Mouse (Mus musculus) midbrain, embryonic 12.5 days (tissue): ENCODE measurements at regions not wholly inside any gene's neighbourhood (a gene's known extent, or its start where the extent isn't known, plus 50 kb on each side); places are given as distances from the start of the nearest gene placed in this dataset.

ENCODE experiments used
- ATAC-seq: fragments of 200-750 bp; cut with Nextera tagmentation; 2 replicates; pipeline ENCODE4 v1.8.0; 2017; ENCODE audit warnings: low read depth, moderate TSS enrichment, moderate library complexity; ENCODE audit not compliant: low FRiP score
- H3K27ac ChIP-seq: fragments of 300-500 bp; sonication (generic); replicated peaks from 2 replicates; pipeline ENCODE4 v1.5.1; 2016; ENCODE audit warnings: mild to moderate bottlenecking
- H3K27me3 ChIP-seq: fragments of 300-500 bp; sonication (generic); 2 replicates; pipeline ENCODE4 v1.6.1; 2016; ENCODE audit warnings: mild to moderate bottlenecking
- H3K36me3 ChIP-seq: fragments of 300-500 bp; sonication (generic); 2 replicates; pipeline ENCODE4 v1.6.1; 2016
- H3K4me1 ChIP-seq: fragments of 300-500 bp; sonication (generic); 2 replicates; pipeline ENCODE4 v1.6.1; 2016
- H3K4me2 ChIP-seq: fragments of 300-500 bp; sonication (generic); replicated peaks from 2 replicates; pipeline ENCODE4 v1.6.1; 2016; ENCODE audit warnings: mild to moderate bottlenecking, moderate library complexity
- H3K4me3 ChIP-seq: fragments of 300-500 bp; sonication (generic); 2 replicates; pipeline ENCODE4 v1.5.1; 2016; ENCODE audit warnings: mild to moderate bottlenecking
- H3K9ac ChIP-seq: fragments of 300-500 bp; sonication (generic); replicated peaks from 2 replicates; pipeline ENCODE4 v1.6.1; 2016; ENCODE audit warnings: mild to moderate bottlenecking, moderate library complexity
- H3K9me3 ChIP-seq: fragments of 300-500 bp; sonication (generic); 2 replicates; pipeline ENCODE4 v1.6.1; 2016; ENCODE audit warnings: mild to moderate bottlenecking
- WGBS: fragments of 180-500 bp; shearing (Covaris S2); methylation state at CpG from one replicate; pipeline ENCODE4 v1.1.7; 2016; 5-methylcytosine and 5-hydroxymethylcytosine counted together

GRCm38 (mm10) chr3:83704559-83704958 is 61.6 kb upstream of the Sfrp2 start:
- 91% methylated on average over 11 of the region's 11 CpGs for WGBS
- H3K36me3 ChIP-seq: no peaks in the 10 kb centered on the region
- no peak for ATAC-seq
- no peak overlapping the region for H3K4me2 ChIP-seq
- no peak overlapping the region for H3K4me3 ChIP-seq
- H3K9me3 ChIP-seq: no peaks in the 10 kb centered on the region
- no peaks in the 10 kb centered on the region for H3K4me1 ChIP-seq
- no peak overlapping the region for H3K9ac ChIP-seq
- no peaks in the 10 kb centered on the region for H3K27me3 ChIP-seq
- no peak overlapping the region for H3K27ac ChIP-seq

GRCm38 (mm10) chr3:83705253-83705652 is 60.9 kb upstream of the Sfrp2 start:
- Histone ChIP-seq H3K27ac (no peak overlapping the region), H3K9me3 (no peaks in the 10 kb centered on the region), H3K4me1 (no peaks in the 10 kb centered on the region), H3K4me2 (no peak overlapping the region), H3K36me3 (no peaks in the 10 kb centered on the region), H3K4me3 (no peak overlapping the region), H3K27me3 (no peaks in the 10 kb centered on the region), H3K9ac (no peak overlapping the region)
- 93% methylated on average over 6 of the region's 6 CpGs for WGBS
- no peak for ATAC-seq

- Histone ChIP-seq H3K4me1 (no peaks in the 10 kb centered on the region), H3K27ac (no peak overlapping the region), H3K9me3 (no peaks in the 10 kb centered on the region)
Observed at GRCm38 (mm10) chr3:83706531-83707243, 59.4 kb upstream of the Sfrp2 start.

GRCm38 (mm10) chr3:83707278-83707677 is 58.8 kb upstream of the Sfrp2 start:
- no peak overlapping the region for H3K4me2 ChIP-seq
- H3K9ac ChIP-seq: no peak overlapping the region
- H3K27me3 ChIP-seq: no peaks in the 10 kb centered on the region
- H3K4me3 ChIP-seq: no peak overlapping the region
- H3K27ac ChIP-seq: no peak overlapping the region
- H3K9me3 ChIP-seq: no peaks in the 10 kb centered on the region
- WGBS: 88% methylated on average over 7 of the region's 7 CpGs
- no peaks in the 10 kb centered on the region for H3K4me1 ChIP-seq
- ATAC-seq: no peak
- no peaks in the 10 kb centered on the region for H3K36me3 ChIP-seq

More at GRCm38 (mm10) chr3:83706531-83707243, 59.4 kb upstream of the Sfrp2 start:
- H3K36me3 ChIP-seq: no peaks in the 10 kb centered on the region
- ATAC-seq: no peak
- no peaks in the 10 kb centered on the region for H3K27me3 ChIP-seq
- H3K4me3 ChIP-seq: no peak overlapping the region
- H3K4me2 ChIP-seq: no peak overlapping the region
- H3K9ac ChIP-seq: no peak overlapping the region
- 81% methylated on average over 13 of the region's 13 CpGs for WGBS

GRCm38 (mm10) chr3:83708973-83709372 is 57.1 kb upstream of the Sfrp2 start:
- no peak for ATAC-seq
- 81% methylated on average over 2 of the region's 4 CpGs for WGBS
- no peaks in the 10 kb centered on the region for H3K36me3 ChIP-seq
- no peaks in the 10 kb centered on the region for H3K4me1 ChIP-seq
- no peak overlapping the region for H3K27ac ChIP-seq
- H3K27me3 ChIP-seq: no peaks in the 10 kb centered on the region
- H3K9ac ChIP-seq: no peak overlapping the region
- H3K4me3 ChIP-seq: no peak overlapping the region
- H3K4me2 ChIP-seq: no peak overlapping the region
- H3K9me3 ChIP-seq: no peaks in the 10 kb centered on the region

DNA sequence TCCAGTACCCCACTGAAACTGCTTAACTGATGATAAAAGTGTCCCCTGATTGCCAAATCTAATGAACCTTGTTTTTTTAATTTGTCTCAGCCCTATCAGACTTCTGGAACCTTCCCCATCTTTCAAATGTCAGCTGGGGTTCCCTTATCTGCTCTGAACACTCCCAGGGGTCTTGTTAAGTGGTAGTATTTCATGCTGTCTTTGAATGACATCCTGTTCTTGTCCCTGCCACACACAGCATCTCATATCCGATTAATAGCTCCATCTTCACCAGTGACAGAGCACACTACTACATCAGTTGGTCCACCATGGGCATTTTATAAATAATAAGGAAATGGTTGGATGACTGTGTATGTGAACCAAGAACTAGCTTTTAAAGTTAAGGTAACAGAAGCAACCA is 56.6 kb upstream of the Sfrp2 start:
- H3K4me2 ChIP-seq: no peak overlapping the region
- no peak for ATAC-seq
- 83% methylated on average over 1 of the region's 1 CpGs for WGBS

DNA sequence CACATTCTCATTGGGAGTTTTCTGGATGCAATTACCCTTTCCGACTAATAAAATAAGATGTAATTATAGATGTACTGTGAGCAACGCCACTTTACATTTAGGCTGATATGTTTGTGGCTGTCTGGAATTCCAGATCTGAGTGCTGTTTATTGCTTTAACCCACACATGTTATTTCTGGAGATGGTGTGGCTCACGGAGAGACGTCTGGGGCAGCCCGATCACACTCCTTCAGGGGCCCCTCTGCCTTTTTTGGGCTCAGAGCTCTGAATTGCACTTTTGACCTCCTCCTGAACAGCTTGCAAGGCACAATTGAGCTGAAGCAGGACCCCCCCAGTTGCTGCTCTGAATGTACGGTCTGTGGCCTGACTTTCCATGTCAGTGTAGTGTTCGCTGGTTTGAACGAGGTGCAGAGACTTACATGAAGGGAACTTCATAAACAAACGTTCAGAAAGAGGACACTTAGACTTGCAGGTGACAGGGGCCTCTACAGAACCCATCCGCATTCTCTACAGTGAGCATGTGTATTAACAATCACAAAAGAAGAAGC is 55.1 kb upstream of the Sfrp2 start:
- Histone ChIP-seq H3K27ac (no peak overlapping the region), H3K36me3 (no peaks in the 10 kb centered on the region), H3K9me3 (no peaks in the 10 kb centered on the region), H3K4me3 (no peak overlapping the region), H3K27me3 (no peaks in the 10 kb centered on the region), H3K4me2 (no peak overlapping the region), H3K9ac (no peak overlapping the region), H3K4me1 (no peaks in the 10 kb centered on the region)
- WGBS: 61% methylated on average over 10 of the region's 10 CpGs
- ATAC-seq: no peak

More for the DNA sequence above, 56.6 kb upstream of the Sfrp2 start:
- Histone ChIP-seq H3K4me3 (no peak overlapping the region), H3K4me1 (no peaks in the 10 kb centered on the region), H3K9me3 (no peaks in the 10 kb centered on the region), H3K9ac (no peak overlapping the region), H3K27me3 (no peaks in the 10 kb centered on the region), H3K27ac (no peak overlapping the region), H3K36me3 (no peaks in the 10 kb centered on the region)

DNA sequence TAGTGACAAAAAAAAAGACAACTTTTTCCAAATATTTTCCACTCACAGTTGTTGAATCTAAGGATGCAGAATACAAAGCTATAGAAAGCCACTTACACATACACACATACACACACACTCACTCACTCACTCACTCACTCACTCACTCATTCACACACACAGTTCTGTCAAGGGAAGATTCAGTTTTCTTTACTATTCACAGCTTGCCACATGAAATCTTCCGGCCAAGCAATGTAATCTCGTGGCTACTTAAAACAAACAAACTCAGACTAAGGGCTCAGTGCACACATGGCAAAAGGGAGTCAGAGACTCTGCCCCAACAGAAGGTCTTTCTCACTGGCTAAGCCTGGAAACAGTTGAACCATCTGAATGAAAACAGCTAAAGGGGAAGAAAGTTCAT is 53.8 kb upstream of the Sfrp2 start:
- Histone ChIP-seq H3K9me3 (no peaks in the 10 kb centered on the region), H3K4me2 (no peak overlapping the region), H3K4me1 (no peaks in the 10 kb centered on the region), H3K9ac (no peak overlapping the region), H3K36me3 (no peaks in the 10 kb centered on the region), H3K4me3 (no peak overlapping the region), H3K27ac (no peak overlapping the region), H3K27me3 (no peaks in the 10 kb centered on the region)
- WGBS: 70% methylated on average over 2 of the region's 2 CpGs
- no peak for ATAC-seq

DNA sequence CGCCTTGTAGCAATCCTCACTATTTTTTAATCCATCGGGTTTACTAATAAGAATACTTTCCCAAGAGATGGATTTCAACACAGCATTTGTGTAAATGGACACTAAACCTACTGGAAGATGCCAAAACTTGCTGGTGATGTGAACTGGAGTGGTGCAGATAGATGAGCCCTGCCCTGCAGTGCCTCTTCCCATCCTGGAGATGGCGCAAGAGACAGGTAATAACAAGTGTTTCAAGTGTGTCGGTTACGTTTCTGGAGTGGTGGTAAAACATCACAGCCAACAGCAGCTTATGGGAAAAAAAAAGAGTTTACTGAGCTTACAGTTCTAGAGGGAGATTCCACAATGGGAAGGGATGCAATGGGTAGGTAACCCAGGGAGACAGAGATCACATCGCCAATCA is 51.5 kb upstream of the Sfrp2 start:
- Histone ChIP-seq H3K4me3 (no peak overlapping the region), H3K4me1 (no peaks in the 10 kb centered on the region), H3K9ac (no peak overlapping the region), H3K27ac (no peak overlapping the region), H3K27me3 (no peaks in the 10 kb centered on the region), H3K36me3 (no peaks in the 10 kb centered on the region), H3K4me2 (no peak overlapping the region), H3K9me3 (no peaks in the 10 kb centered on the region)
- ATAC-seq: no peak
- 54% methylated on average over 6 of the region's 6 CpGs for WGBS
